Mouse (Mus musculus) intestine, embryonic 15.5 days (tissue): ENCODE data around the gene Hdac9. TPM values are rescaled to one million over a fixed set of nuclear protein-coding genes. Genes with fewer than 3 reads are reported as not detected.

Experiments used
- ATAC-seq: fragments of 200-750 bp; cut with Nextera tagmentation; 2 replicates; pipeline ENCODE4 v1.8.0; 2017; ENCODE audit warnings: moderate TSS enrichment, moderate library complexity
- H3K27ac ChIP-seq: fragments of 300-500 bp; sonication (generic); 2 replicates; pipeline ENCODE4 v1.5.1; 2015; ENCODE audit warnings: mild to moderate bottlenecking, inconsistent platforms
- H3K27me3 ChIP-seq: fragments of 300-500 bp; sonication (generic); replicated peaks from 2 replicates; pipeline ENCODE4 v1.6.1; 2015; ENCODE audit warnings: inconsistent platforms
- H3K36me3 ChIP-seq: fragments of 300-500 bp; sonication (generic); 2 replicates; pipeline ENCODE4 v1.6.1; 2015; ENCODE audit warnings: inconsistent platforms
- H3K4me1 ChIP-seq: fragments of 300-500 bp; sonication (generic); replicated peaks from 2 replicates; pipeline ENCODE4 v1.6.1; 2015; ENCODE audit warnings: inconsistent platforms
- H3K4me2 ChIP-seq: fragments of 300-500 bp; sonication (generic); replicated peaks from 2 replicates; pipeline ENCODE4 v1.6.1; 2015; ENCODE audit warnings: mild to moderate bottlenecking, inconsistent platforms
- H3K4me3 ChIP-seq: fragments of 300-500 bp; sonication (generic); replicated peaks from 2 replicates; pipeline ENCODE4 v1.5.1; 2015; ENCODE audit warnings: inconsistent platforms
- H3K9ac ChIP-seq: fragments of 300-500 bp; sonication (generic); 2 replicates; pipeline ENCODE4 v1.6.1; 2015; ENCODE audit warnings: inconsistent platforms
- H3K9me3 ChIP-seq: fragments of 300-500 bp; sonication (generic); 2 replicates; pipeline ENCODE4 v1.6.1; 2016; ENCODE audit warnings: inconsistent platforms
- WGBS: fragments of 180-500 bp; shearing (Covaris S2); methylation state at CpG from one replicate; pipeline ENCODE4 v1.1.7; 2015; 5-methylcytosine and 5-hydroxymethylcytosine counted together
- polyA plus RNA-seq: library from polyadenylated mRNA; unstranded; fragments of >200 nt; fragmentation: Nextera tagmentation; extraction: Ambion mirVana; gene quantifications from 2 replicates; pipeline ENCODE4 v1.2.1, GENCODE M21; 2015

Hdac9 gene
- polyA plus RNA-seq, 1 experiment from 2014 or later, result 4.2 TPM

- 93% methylated on average over 4 of the region's 4 CpGs for WGBS
- no peaks in the 10 kb centered on the region for H3K4me1 ChIP-seq
Measured at GRCm38 (mm10) chr12:34841196-34841595, 75.7 kb downstream of the Hdac9 start.

GRCm38 (mm10) chr12:34837318-34837717 lies 79.6 kb downstream of the Hdac9 start:
- Histone ChIP-seq H3K4me1 (no peaks in the 10 kb centered on the region), H3K4me2 (no peak overlapping the region), H3K36me3 (no peaks in the 10 kb centered on the region), H3K9ac (no peak overlapping the region), H3K27me3 (no peaks in the 10 kb centered on the region), H3K27ac (no peak overlapping the region), H3K4me3 (no peak overlapping the region), H3K9me3 (no peaks in the 10 kb centered on the region)
- WGBS, result 58% methylated on average over 5 of the region's 5 CpGs
- no peak for ATAC-seq

More at GRCm38 (mm10) chr12:34841196-34841595, 75.7 kb downstream of the Hdac9 start:
- Histone ChIP-seq H3K4me3 (no peak overlapping the region), H3K27me3 (no peaks in the 10 kb centered on the region), H3K36me3 (no peaks in the 10 kb centered on the region), H3K27ac (no peak overlapping the region), H3K4me2 (no peak overlapping the region), H3K9me3 (no peaks in the 10 kb centered on the region), H3K9ac (no peak overlapping the region)
- no peak for ATAC-seq

GRCm38 (mm10) chr12:34836864-34837263 lies 80.0 kb downstream of the Hdac9 start:
- no peak overlapping the region for H3K4me2 ChIP-seq
- H3K36me3 ChIP-seq, result no peaks in the 10 kb centered on the region
- 51% methylated on average over 1 of the region's 1 CpGs for WGBS
- ATAC-seq, result no peak
- H3K4me3 ChIP-seq, result no peak overlapping the region
- H3K9me3 ChIP-seq, result no peaks in the 10 kb centered on the region
- no peak overlapping the region for H3K9ac ChIP-seq
- H3K27me3 ChIP-seq, result no peaks in the 10 kb centered on the region
- H3K4me1 ChIP-seq, result no peaks in the 10 kb centered on the region
- H3K27ac ChIP-seq, result no peak overlapping the region

- 90% methylated on average over 1 of the region's 1 CpGs for WGBS
- H3K9me3 ChIP-seq, result no peaks in the 10 kb centered on the region
Measured at GRCm38 (mm10) chr12:34836085-34836484, 80.8 kb downstream of the Hdac9 start.

GRCm38 (mm10) chr12:34835493-34835892 lies 81.4 kb downstream of the Hdac9 start:
- H3K9me3 ChIP-seq, result no peaks in the 10 kb centered on the region
- ATAC-seq, result no peak
- no peaks in the 10 kb centered on the region for H3K27me3 ChIP-seq
- H3K4me2 ChIP-seq, result no peak overlapping the region
- no peaks in the 10 kb centered on the region for H3K4me1 ChIP-seq
- H3K27ac ChIP-seq, result no peak overlapping the region
- 72% methylated on average over 3 of the region's 3 CpGs for WGBS
- H3K4me3 ChIP-seq, result no peak overlapping the region
- no peaks in the 10 kb centered on the region for H3K36me3 ChIP-seq
- H3K9ac ChIP-seq, result no peak overlapping the region

More at GRCm38 (mm10) chr12:34836085-34836484, 80.8 kb downstream of the Hdac9 start:
- no peak overlapping the region for H3K27ac ChIP-seq
- H3K36me3 ChIP-seq, result no peaks in the 10 kb centered on the region
- H3K4me3 ChIP-seq, result no peak overlapping the region
- H3K9ac ChIP-seq, result no peak overlapping the region
- H3K4me2 ChIP-seq, result no peak overlapping the region
- no peak for ATAC-seq
- no peaks in the 10 kb centered on the region for H3K27me3 ChIP-seq
- H3K4me1 ChIP-seq, result no peaks in the 10 kb centered on the region

- H3K27me3 ChIP-seq, result no peaks in the 10 kb centered on the region
- no peaks in the 10 kb centered on the region for H3K9me3 ChIP-seq
- no peak overlapping the region for H3K27ac ChIP-seq
- no peak for ATAC-seq
- no peak overlapping the region for H3K4me3 ChIP-seq
- no peaks in the 10 kb centered on the region for H3K4me1 ChIP-seq
- H3K9ac ChIP-seq, result no peak overlapping the region
- H3K36me3 ChIP-seq, result no peaks in the 10 kb centered on the region
- no peak overlapping the region for H3K4me2 ChIP-seq
- WGBS, result 74% methylated on average over 3 of the region's 3 CpGs
Measured at GRCm38 (mm10) chr12:34828684-34829083, 88.2 kb downstream of the Hdac9 start.

GRCm38 (mm10) chr12:34826931-34827330 lies 90.0 kb downstream of the Hdac9 start:
- 75% methylated on average over 4 of the region's 4 CpGs for WGBS
- Histone ChIP-seq H3K27ac (no peak overlapping the region), H3K4me1 (no peaks in the 10 kb centered on the region), H3K9ac (no peak overlapping the region), H3K4me2 (no peak overlapping the region), H3K4me3 (no peak overlapping the region), H3K9me3 (no peaks in the 10 kb centered on the region), H3K27me3 (no peaks in the 10 kb centered on the region), H3K36me3 (no peaks in the 10 kb centered on the region)
- ATAC-seq, result no peak

- 48% methylated on average over 6 of the region's 6 CpGs for WGBS
- ATAC-seq, result no peak
- Histone ChIP-seq H3K9ac (no peak overlapping the region), H3K4me1 (no peaks in the 10 kb centered on the region), H3K4me2 (no peak overlapping the region), H3K27ac (no peak overlapping the region), H3K27me3 (no peaks in the 10 kb centered on the region), H3K4me3 (no peak overlapping the region), H3K36me3 (no peaks in the 10 kb centered on the region), H3K9me3 (no peaks in the 10 kb centered on the region)
Measured at GRCm38 (mm10) chr12:34820229-34820628, 96.7 kb downstream of the Hdac9 start.

- Histone ChIP-seq H3K4me3 (no peak overlapping the region), H3K27me3 (no peaks in the 10 kb centered on the region), H3K36me3 (no peaks in the 10 kb centered on the region), H3K4me2 (no peak overlapping the region), H3K27ac (no peak overlapping the region), H3K9ac (no peak overlapping the region), H3K9me3 (no peaks in the 10 kb centered on the region), H3K4me1 (no peaks in the 10 kb centered on the region)
- no peak for ATAC-seq
- WGBS, result 47% methylated on average over 10 of the region's 10 CpGs
Measured at GRCm38 (mm10) chr12:34811673-34812613, 105.0 kb downstream of the Hdac9 start.

GRCm38 (mm10) chr12:34810221-34810620 lies 106.7 kb downstream of the Hdac9 start:
- H3K27me3 ChIP-seq, result no peaks in the 10 kb centered on the region
- 78% methylated on average over 2 of the region's 2 CpGs for WGBS
- ATAC-seq, result no peak
- H3K4me1 ChIP-seq, result no peaks in the 10 kb centered on the region
- H3K4me2 ChIP-seq, result no peak overlapping the region
- H3K36me3 ChIP-seq, result no peaks in the 10 kb centered on the region
- no peak overlapping the region for H3K4me3 ChIP-seq
- H3K27ac ChIP-seq, result no peak overlapping the region
- no peak overlapping the region for H3K9ac ChIP-seq
- H3K9me3 ChIP-seq, result no peaks in the 10 kb centered on the region

- Histone ChIP-seq H3K4me3 (no peak overlapping the region), H3K9ac (no peak overlapping the region), H3K4me1 (no peaks in the 10 kb centered on the region), H3K27me3 (no peaks in the 10 kb centered on the region), H3K27ac (no peak overlapping the region), H3K9me3 (no peaks in the 10 kb centered on the region), H3K36me3 (no peaks in the 10 kb centered on the region), H3K4me2 (no peak overlapping the region)
- 88% methylated on average over 1 of the region's 1 CpGs for WGBS
- ATAC-seq, result no peak
Measured at GRCm38 (mm10) chr12:34808180-34808579, 108.7 kb downstream of the Hdac9 start.

- no peaks in the 10 kb centered on the region for H3K27me3 ChIP-seq
- no peaks in the 10 kb centered on the region for H3K36me3 ChIP-seq
- no peak overlapping the region for H3K9ac ChIP-seq
- no peaks in the 10 kb centered on the region for H3K4me1 ChIP-seq
- no peak overlapping the region for H3K27ac ChIP-seq
- H3K4me3 ChIP-seq, result no peak overlapping the region
- no peak overlapping the region for H3K4me2 ChIP-seq
- ATAC-seq, result no peak
- no peaks in the 10 kb centered on the region for H3K9me3 ChIP-seq
Measured at GRCm38 (mm10) chr12:34806528-34806927, 110.4 kb downstream of the Hdac9 start.

- H3K27me3 ChIP-seq, result no peaks in the 10 kb centered on the region
- 75% methylated on average over 2 of the region's 2 CpGs for WGBS
- H3K9ac ChIP-seq, result no peak overlapping the region
- no peak overlapping the region for H3K27ac ChIP-seq
- ATAC-seq, result no peak
- no peak overlapping the region for H3K4me2 ChIP-seq
- no peaks in the 10 kb centered on the region for H3K4me1 ChIP-seq
- no peaks in the 10 kb centered on the region for H3K36me3 ChIP-seq
- H3K9me3 ChIP-seq, result no peaks in the 10 kb centered on the region
- H3K4me3 ChIP-seq, result no peak overlapping the region
Measured at GRCm38 (mm10) chr12:34803721-34804120, 113.2 kb downstream of the Hdac9 start.
